Mouse (Mus musculus): Measurements from ENCODE around the gene Dnal1. TPM values are rescaled to one million over a fixed set of nuclear protein-coding genes. Genes with fewer than 3 reads are reported as not detected.

Gene Dnal1
- total RNA-seq, 2 experiments from 2014 or later, result 90.2 to 94.7 TPM

DNA sequence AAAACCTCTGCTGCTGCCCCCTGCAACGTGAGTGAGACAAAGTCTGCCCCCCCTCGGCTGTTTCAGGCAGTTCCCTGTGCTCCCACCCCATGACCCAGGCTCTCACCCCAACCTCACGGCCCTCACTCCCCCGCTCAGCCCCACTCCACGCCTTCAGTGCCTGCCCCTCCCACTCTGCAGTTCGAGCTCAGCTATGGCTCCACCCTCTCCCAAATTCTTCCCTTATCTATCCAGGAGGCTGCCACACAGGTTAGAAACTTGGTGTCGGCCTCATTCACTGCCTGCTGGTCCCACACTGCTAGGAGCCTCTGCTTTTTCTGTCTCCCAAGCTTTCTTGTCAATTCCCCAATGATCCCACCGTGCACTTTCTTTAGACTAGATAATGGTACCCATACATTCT is 47.0 kb downstream of the Dnal1 start:
- no peak for DNase-seq (ENCODE audit: low spot score in 2 of 2)

GRCm38 (mm10) chr12:84161616-84162433 is 47.7 kb downstream of the Dnal1 start:
- DNase-seq (ENCODE audit: low spot score in 2 of 2), result no peak

DNA sequence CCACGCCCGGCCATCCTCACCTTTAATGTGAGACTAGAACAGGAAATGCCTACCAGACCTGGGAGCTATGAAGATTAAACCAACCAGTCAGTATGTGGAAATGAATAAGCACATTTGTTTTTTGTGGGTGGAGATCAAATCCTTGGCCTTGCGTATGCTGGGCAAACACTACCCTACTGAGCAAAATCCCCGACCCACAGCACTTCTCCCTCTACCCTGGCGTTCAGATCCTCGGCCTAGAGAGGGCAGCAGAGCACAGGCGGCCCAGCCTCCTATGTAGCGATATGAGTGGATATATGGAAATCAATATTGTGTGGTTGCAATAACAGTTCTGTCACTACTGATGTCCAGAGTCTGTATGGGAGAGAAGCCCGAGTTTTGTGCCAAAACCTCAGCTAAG is 49.0 kb downstream of the Dnal1 start:
- no peak for DNase-seq (ENCODE audit: low spot score in 2 of 2)

DNA sequence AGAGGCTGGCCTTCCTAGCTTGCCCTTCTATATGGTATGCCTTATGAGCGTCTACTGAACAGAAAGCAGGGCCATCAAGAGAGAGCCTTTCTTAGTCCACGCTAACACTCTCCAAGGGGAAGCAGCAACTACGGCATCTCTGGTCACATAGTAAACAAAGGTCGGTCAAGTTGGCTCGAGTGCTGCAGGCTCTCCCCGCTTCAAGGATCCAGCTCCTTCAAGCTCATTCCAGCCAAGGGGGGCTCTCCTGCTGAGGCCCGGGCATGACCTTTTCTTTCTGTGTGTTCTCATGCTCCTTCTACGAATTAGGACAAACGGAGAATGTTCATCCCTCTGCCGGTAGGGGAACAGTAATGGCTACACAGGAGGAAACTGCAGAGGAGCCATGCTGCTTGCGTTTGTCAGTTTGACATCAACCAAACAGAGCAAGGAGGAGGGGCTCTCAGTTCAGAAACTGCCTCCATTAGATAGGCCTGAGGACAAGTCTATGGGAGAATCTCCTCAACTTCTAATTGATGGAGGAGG is 49.5 kb downstream of the Dnal1 start:
- no peak for DNase-seq (ENCODE audit: low spot score in 2 of 2)

DNA sequence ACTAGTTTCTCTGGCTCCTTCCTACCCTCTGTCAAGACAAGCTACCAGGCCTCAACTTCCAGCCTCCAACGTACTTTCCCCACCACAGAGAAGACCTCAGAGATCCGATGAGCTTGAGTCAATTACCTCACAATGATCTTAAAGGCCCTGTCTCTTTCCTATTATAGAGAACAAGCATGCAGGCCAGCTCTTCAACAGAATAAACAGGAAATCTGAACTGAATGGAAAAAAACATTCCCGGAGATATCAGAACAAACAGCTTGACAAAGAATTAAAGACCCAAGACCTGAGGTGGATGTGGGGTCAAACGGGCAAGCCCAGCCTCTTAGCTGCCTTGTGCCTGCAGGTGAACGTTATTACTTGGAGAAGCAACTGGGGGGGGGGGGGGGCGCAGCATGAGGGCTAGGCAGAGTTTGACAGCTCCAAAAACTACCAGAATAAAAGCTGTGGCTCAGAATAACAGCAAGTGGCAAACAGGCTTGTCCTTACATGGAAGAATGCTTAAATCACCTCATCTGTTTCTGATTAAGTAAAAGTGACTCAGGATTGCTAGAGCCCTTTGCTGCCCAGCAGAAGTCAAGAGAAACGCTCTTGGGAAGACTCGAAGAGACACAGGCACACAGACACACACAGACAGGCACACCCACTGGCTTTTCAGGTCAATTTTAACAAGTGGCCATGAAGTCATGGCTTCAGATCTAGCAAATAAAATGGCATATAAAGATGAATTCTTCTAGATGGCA is 51.6 kb downstream of the Dnal1 start:
- DNase-seq (ENCODE audit: low spot score in 2 of 2), result no peak

DNA sequence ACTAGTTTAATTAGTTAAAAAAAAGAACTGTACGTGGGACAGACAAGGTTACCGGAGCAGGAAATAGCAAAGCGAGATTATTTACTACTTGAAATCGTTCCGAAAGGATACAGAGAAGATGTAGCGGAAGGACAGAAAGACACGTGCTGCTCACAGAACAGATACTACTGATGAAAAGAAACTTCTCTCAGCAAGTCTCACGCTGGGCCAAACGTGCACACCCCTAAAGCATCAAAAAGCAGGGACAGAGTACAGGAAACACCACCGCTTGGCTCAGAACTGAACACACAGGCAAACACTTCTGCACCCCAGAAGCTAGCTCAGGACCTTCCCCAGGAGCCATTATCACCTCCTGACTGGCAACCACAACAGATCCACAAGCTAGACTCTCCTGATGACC is 56.4 kb downstream of the Dnal1 start:
- DNase-seq (ENCODE audit: low spot score in 2 of 2), result no peak

GRCm38 (mm10) chr12:84172216-84172615 is 58.0 kb downstream of the Dnal1 start:
- DNase-seq (ENCODE audit: low spot score in 2 of 2), result no peak

DNA sequence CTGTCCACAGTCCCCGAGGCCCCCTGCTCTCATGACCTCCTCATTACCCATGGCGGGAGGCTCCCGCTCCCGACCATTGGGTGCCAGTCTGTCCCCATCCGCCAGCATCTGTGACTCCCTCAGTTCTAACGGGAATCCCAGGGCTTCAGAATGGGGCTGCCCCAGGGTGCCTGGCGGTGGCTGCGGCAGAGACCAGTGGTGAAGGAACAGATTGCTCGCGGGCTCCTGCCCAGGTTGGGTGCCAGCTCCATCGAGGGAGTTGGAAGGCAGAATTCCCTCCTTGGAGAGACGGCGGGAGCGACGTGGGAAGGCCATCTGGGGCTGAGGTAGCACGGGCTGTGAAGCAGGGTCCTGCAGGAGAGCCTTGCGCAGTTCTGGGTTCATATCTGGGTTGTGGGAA is 58.7 kb downstream of the Dnal1 start:
- peak in 1 of 2 experiments; percentile 44 for DNase-seq (ENCODE audit: low spot score in 2 of 2)

GRCm38 (mm10) chr12:84173309-84173915 is 59.2 kb downstream of the Dnal1 start:
- DNase-seq (ENCODE audit: low spot score in 2 of 2), result no peak

GRCm38 (mm10) chr12:84174190-84174811 is 60.1 kb downstream of the Dnal1 start:
- no peak for DNase-seq (ENCODE audit: low spot score in 2 of 2)

DNA sequence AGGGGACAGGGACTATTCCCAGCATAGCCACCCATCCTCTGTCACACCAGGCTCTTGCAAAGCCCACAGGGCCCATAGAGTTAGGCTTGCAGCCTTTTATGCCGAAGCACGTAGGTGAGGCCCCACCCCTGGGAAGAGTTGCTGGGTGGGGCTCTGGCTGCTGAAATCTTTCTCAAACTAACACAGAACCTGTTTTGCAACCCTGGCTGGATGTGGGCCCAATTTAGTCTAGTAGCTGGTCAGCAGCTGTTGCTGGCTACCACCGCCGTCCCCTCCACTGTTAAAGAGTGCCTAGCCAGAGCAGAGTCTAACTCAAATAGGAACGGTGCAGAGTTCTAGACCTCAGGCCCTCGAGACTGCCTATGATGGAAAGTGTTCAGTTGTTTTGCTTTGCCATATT is 60.7 kb downstream of the Dnal1 start:
- DNase-seq (ENCODE audit: low spot score in 2 of 2), result no peak

- peak; percentile 81 to 88 for DNase-seq (ENCODE audit: low spot score in 2 of 2)
Measured at GRCm38 (mm10) chr12:84175659-84176061, 61.5 kb downstream of the Dnal1 start.

GRCm38 (mm10) chr12:84176126-84176769 is 62.1 kb downstream of the Dnal1 start:
- DNase-seq (ENCODE audit: low spot score in 2 of 2), result no peak

GRCm38 (mm10) chr12:84176886-84177765 is 63.0 kb downstream of the Dnal1 start:
- DNase-seq (ENCODE audit: low spot score in 2 of 2), result no peak

DNA sequence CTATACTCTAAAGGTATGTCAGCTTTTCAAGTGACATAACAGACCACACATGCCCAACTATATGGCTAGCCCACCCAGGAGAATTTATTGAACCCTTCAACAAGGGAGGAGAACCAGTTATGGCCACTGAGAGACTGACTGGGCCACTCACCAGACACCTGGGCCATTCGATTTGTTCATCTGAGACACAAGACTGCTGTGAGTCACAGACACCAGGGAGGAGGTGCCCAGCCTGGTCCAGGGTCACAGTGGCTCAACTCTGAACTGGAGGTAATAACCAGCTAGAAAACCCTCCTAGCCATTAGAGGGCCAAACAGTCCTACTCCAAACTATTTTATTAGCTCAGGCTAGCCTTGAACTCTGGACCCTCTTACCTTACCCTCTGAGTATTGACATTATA is 63.9 kb downstream of the Dnal1 start:
- DNase-seq (ENCODE audit: low spot score in 2 of 2), result no peak

DNA sequence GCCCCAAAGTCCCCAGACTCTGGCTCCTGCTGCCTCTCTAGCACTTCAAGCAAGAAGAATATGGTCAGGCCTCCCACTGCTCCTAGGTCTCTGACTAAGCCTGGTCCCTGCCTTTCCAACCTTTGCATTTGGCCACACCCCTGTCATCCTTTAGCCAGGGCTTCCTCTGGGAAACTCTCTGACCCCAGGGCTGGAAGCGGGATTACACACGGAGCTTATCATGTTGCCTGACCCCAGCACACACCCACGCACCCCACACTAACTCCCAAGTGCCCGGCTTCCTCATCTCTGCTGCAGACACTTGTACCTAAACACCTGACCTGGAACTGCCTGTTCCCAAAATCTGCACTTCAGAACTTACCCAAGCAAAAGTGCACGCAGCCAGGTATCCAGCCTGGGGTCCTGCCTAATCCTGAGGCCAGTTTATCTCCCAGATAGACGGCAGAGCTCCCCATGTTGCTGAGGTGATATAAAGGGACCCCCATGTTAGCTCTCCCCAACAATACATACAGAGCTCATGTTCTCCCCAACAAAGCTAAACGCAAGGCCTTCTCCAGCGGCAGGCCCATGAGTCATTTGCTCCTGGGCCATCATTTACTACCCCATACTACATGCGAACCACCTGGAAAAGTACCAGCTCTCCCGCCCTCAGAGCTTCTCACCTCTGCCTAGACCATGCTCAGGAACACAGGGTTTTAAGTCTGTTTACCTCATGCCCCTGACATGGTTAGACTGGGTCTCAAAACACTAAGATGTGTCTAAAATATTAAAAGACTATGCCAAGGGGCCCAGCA is 64.7 kb downstream of the Dnal1 start:
- no peak for DNase-seq (ENCODE audit: low spot score in 2 of 2)

GRCm38 (mm10) chr12:84180090-84180489 is 65.9 kb downstream of the Dnal1 start:
- no peak for DNase-seq (ENCODE audit: low spot score in 2 of 2)

GRCm38 (mm10) chr12:84180701-84181435 is 66.7 kb downstream of the Dnal1 start:
- no peak for DNase-seq (ENCODE audit: low spot score in 2 of 2)
